Mouse (Mus musculus) ES-E14 (cell line): ENCODE data around the gene Slc5a7.

Source experiments
- HCFC1 ChIP-seq: IDR thresholded peaks from 2 replicates; pipeline ENCODE4 v1.6.1; 2012; ENCODE audit warnings: low read length, inconsistent platforms, borderline replicate concordance; ENCODE audit not compliant: insufficient read depth
- MAFK ChIP-seq: IDR thresholded peaks from 2 replicates; pipeline ENCODE4 v1.6.1; 2014; ENCODE audit warnings: mild to moderate bottlenecking, low read depth, low read length, inconsistent platforms; ENCODE audit not compliant: insufficient read depth
- ZC3H11A ChIP-seq: IDR thresholded peaks from 2 replicates; pipeline ENCODE4 v1.6.1; 2012; ENCODE audit warnings: low read depth, mild to moderate bottlenecking, inconsistent platforms, low read length, borderline replicate concordance
- ZNF384 ChIP-seq: IDR thresholded peaks from 2 replicates; pipeline ENCODE4 v1.6.1; 2012; ENCODE audit warnings: low read depth, low read length, inconsistent platforms

- no peak for TF ChIP-seq ZC3H11A
- no peak for TF ChIP-seq HCFC1
- TF ChIP-seq ZNF384: no peak
- no peak for TF ChIP-seq MAFK
Measured at GRCm38 (mm10) chr17:54243650-54244300, 55.1 kb downstream of the Slc5a7 start.
